In the genomic region with DNA sequence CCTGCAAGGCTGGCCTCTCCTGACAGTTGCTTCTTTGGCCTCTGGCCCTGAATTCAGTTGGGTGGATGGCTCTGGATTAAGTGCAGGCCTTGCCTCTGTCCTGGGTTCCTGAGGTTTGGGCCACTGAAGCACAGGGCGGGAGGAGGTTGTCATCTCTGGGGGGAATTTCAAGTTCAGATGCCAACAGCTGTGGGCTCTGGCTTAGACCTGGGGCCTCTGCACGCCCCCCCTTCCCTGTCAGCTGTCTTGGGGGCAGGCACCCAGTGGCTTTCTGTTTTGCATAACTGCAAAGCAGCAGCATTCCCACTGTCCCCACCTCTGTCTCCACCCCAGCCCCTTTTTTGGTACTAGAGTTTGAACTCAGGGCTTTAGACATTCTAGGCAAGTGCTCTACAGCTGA, we compare ENCODE assay signal across 12 mouse cellular contexts.
DNase-seq lines count a peak whose midpoint lies in the region; ATAC-seq and TF ChIP-seq lines count a peak whose summit lies in the region.
"Had no signal": no experiment of that assay in that cellular context is flagged by ENCODE, and none has a peak within 500 bp of the region (broad histone marks: within the 10 kb centered on the region; RNA-seq: fewer than 3 reads in every experiment).

No protein-coding gene starts in this region.

- TF ChIP-seq POLR2A in heart, adult 2 months (IDR thresholded peaks at IDR 0.05; ENCODE audit: insufficient read depth, low read depth, low read length) = no peak

- H3K4me3 ChIP-seq in heart, adult 2 months = no peak overlapping the region
- no peak overlapping the region for H3K4me3 ChIP-seq in kidney, embryonic 15.5 days (replicated peaks)
- no peak overlapping the region for H3K4me3 ChIP-seq in kidney, embryonic 14.5 days (ENCODE audit: low read length)
- no peak overlapping the region for H3K4me3 ChIP-seq in brown adipose tissue, adult 24 weeks (ENCODE audit: insufficient read depth, low read depth, low read length)
- no peak overlapping the region for H3K4me3 ChIP-seq in hindbrain, postnatal 0 days (ENCODE audit: low read length)
- H3K4me3 ChIP-seq: liver, embryonic 13.5 days had no signal

- H3K4me1 ChIP-seq in heart, adult 2 months (ENCODE audit: control insufficient read depth, insufficient read depth, low read length) = peaks cover 11% of the 10 kb centered on the region
- 0 out of 2 replicates have a peak, but pooled peaks cover 3% of the 10 kb centered on the region for H3K4me1 ChIP-seq in kidney, embryonic 15.5 days
- no peaks in the 10 kb centered on the region for H3K4me1 ChIP-seq in kidney, embryonic 14.5 days (ENCODE audit: control insufficient read depth, insufficient read depth, low read length)
- peaks cover 27% of the 10 kb centered on the region for H3K4me1 ChIP-seq in brown adipose tissue, adult 24 weeks (ENCODE audit: control insufficient read depth, insufficient read depth, insufficient read length, low read length)
- H3K4me1 ChIP-seq in hindbrain, postnatal 0 days (ENCODE audit: insufficient read depth, low read length) = no peaks in the 10 kb centered on the region

- DNase-seq in heart, adult 2 months = no peak
- no peak for DNase-seq in heart, postnatal 25 days (ENCODE audit: low spot score)
- no peak for DNase-seq in hindbrain, postnatal 0 days (ENCODE audit: low spot score)
- DNase-seq: gastrocnemius, postnatal 36 days; liver, embryonic 13.5 days; lung, postnatal 10 days; right cerebral cortex, postnatal 14 days; thymus, postnatal 14 days had no signal

- no peak for TF ChIP-seq EP300 in heart, adult 2 months (IDR thresholded peaks at IDR 0.05; ENCODE audit: insufficient read depth, low read depth, low read length)

- H3K4me2 ChIP-seq in kidney, embryonic 15.5 days = no peak overlapping the region
- H3K4me2 ChIP-seq in kidney, embryonic 14.5 days (replicated peaks; ENCODE audit: low read depth, low read length) = no peak overlapping the region
- no peak overlapping the region for H3K4me2 ChIP-seq in hindbrain, postnatal 0 days (ENCODE audit: low read depth, low read length)
- H3K4me2 ChIP-seq: liver, embryonic 13.5 days had no signal

- H3K9me3 ChIP-seq in kidney, embryonic 15.5 days (replicated peaks) = 0 out of 2 replicates have a peak, but pooled peaks cover 3% of the 10 kb centered on the region
- H3K9me3 ChIP-seq in kidney, embryonic 14.5 days (ENCODE audit: control insufficient read depth, low read length) = no peaks in the 10 kb centered on the region
- no peaks in the 10 kb centered on the region for H3K9me3 ChIP-seq in hindbrain, postnatal 0 days (ENCODE audit: low read length)
- H3K9me3 ChIP-seq: liver, embryonic 13.5 days had no signal

- H3K27me3 ChIP-seq in heart, adult 2 months (ENCODE audit: control insufficient read depth, insufficient read depth, low read length) = no peaks in the 10 kb centered on the region
- H3K27me3 ChIP-seq in kidney, embryonic 15.5 days = no peaks in the 10 kb centered on the region
- no peaks in the 10 kb centered on the region for H3K27me3 ChIP-seq in kidney, embryonic 14.5 days (ENCODE audit: control insufficient read depth, insufficient read depth, low read length)
- no peaks in the 10 kb centered on the region for H3K27me3 ChIP-seq in hindbrain, postnatal 0 days (ENCODE audit: insufficient read depth, low read length)
- H3K27me3 ChIP-seq: liver, embryonic 13.5 days had no signal

- WGBS in heart, adult 2 months = 93% methylated on average over 2 of the region's 2 CpGs
- WGBS in kidney, embryonic 15.5 days = 83% methylated on average over 2 of the region's 2 CpGs
- 70% methylated on average over 2 of the region's 2 CpGs for WGBS in kidney, embryonic 14.5 days
- WGBS in hindbrain, postnatal 0 days = 71% methylated on average over 2 of the region's 2 CpGs

- H3K27ac ChIP-seq in heart, adult 2 months = peak overlapping the region; percentile 64
- 0 out of 2 replicates have a peak overlapping the region, but pooled peaks have one; percentile 71 for H3K27ac ChIP-seq in kidney, embryonic 15.5 days
- no peak overlapping the region for H3K27ac ChIP-seq in kidney, embryonic 14.5 days (ENCODE audit: low read depth, low read length)
- H3K27ac ChIP-seq in brown adipose tissue, adult 24 weeks (replicated peaks; ENCODE audit: low read depth, low read length) = peak overlapping the region; percentile 4
- H3K27ac ChIP-seq in hindbrain, postnatal 0 days = peak overlapping the region; percentile 68; the same call in 1 of the 2 replicates
- H3K27ac ChIP-seq: liver, embryonic 13.5 days had no signal

- no peak overlapping the region for H3K9ac ChIP-seq in heart, adult 2 months (ENCODE audit: low read depth, low read length)
- 0 out of 2 replicates have a peak overlapping the region, but pooled peaks have one; percentile 2 for H3K9ac ChIP-seq in kidney, embryonic 15.5 days
- no peak overlapping the region for H3K9ac ChIP-seq in kidney, embryonic 14.5 days (ENCODE audit: low read depth, low read length)
- H3K9ac ChIP-seq in hindbrain, postnatal 0 days (replicated peaks; ENCODE audit: low read length) = no peak overlapping the region
- H3K9ac ChIP-seq: liver, embryonic 13.5 days had no signal

- H3K36me3 ChIP-seq in heart, adult 2 months (ENCODE audit: control insufficient read depth, insufficient read depth, low read length) = no peaks in the 10 kb centered on the region
- peaks cover 15% of the 10 kb centered on the region; the same call in 1 of the 2 replicates for H3K36me3 ChIP-seq in kidney, embryonic 15.5 days
- H3K36me3 ChIP-seq in kidney, embryonic 14.5 days (ENCODE audit: control insufficient read depth, insufficient read depth, low read length) = no peaks in the 10 kb centered on the region
- no peaks in the 10 kb centered on the region for H3K36me3 ChIP-seq in hindbrain, postnatal 0 days (ENCODE audit: insufficient read depth, low read length)
- H3K36me3 ChIP-seq: liver, embryonic 13.5 days had no signal

- intact Hi-C loops in heart, adult 2 months (cut with DNase I) = no loop called here
- intact Hi-C loops in heart, postnatal 25 days (cut with DNase I) = no loop called here

- no peak for TF ChIP-seq CTCF in heart, adult 2 months (IDR thresholded peaks at IDR 0.05)
- no peak for TF ChIP-seq CTCF in hindbrain, postnatal 0 days (IDR thresholded peaks at IDR 0.05; ENCODE audit: low read depth)

- ATAC-seq in kidney, embryonic 15.5 days (replicated peaks; ENCODE audit: low FRiP score) = no peak
- no peak for ATAC-seq in kidney, embryonic 14.5 days (ENCODE audit: low FRiP score, low TSS enrichment)
- ATAC-seq in hindbrain, postnatal 0 days = no peak
- no peak for ATAC-seq in erythroid progenitor cell, adult 5-6 weeks (replicated peaks; ENCODE audit: low FRiP score, poor library complexity, severe bottlenecking)

- no peaks in the 10 kb centered on the region for H3K79me2 ChIP-seq in heart, adult 2 months (replicated peaks; ENCODE audit: control insufficient read depth, insufficient read depth, low read length)
